Comparison of ENCODE assay signal across 10 mouse cellular contexts in the genomic region with DNA sequence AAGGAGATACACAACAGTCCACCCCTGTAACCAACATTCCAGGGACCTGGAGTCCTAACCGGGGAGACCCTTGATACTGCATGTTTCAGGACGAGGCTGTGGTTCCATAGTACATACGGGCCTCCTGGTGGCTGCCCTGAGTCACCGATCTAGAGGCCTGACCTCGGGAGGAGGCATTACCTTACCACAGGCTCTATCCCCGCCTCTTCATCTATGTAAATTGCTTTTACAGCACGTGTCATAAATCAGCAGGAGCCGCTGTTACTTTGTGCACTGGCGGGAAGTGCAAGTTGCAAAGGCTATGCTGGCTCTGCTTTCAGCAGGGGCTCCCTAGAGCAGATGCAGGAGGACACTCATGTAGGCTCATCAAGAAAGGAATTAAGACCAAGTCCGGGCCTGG.
DNase-seq lines count a peak whose midpoint lies in the region; ATAC-seq and TF ChIP-seq lines count a peak whose summit lies in the region.
"Had no signal": no experiment of that assay in that cellular context is flagged by ENCODE, and none has a peak within 500 bp of the region (broad histone marks: within the 10 kb centered on the region; RNA-seq: fewer than 3 reads in every experiment).

No protein-coding gene starts in this region.

- DNase-seq in liver, postnatal 0 days = no peak
- DNase-seq in liver (no peak), ZHBTc4 (ENCODE audit: low read depth, low spot score) (peak; percentile 51)
- DNase-seq in thymus, postnatal 0 days (ENCODE audit: low spot score) = peak; percentile 79
- DNase-seq in hindbrain, postnatal 0 days (ENCODE audit: low spot score) = no peak
- no peak for DNase-seq in heart, postnatal 4 days
- no peak for DNase-seq in forebrain, embryonic 10.5 days (ENCODE audit: extremely low spot score, low spot score)

- 24% methylated on average over 10 of the region's 10 CpGs for WGBS in liver, postnatal 0 days (ENCODE audit: insufficient replicate concordance)
- WGBS in intestine, postnatal 0 days = 6% methylated on average over 10 of the region's 10 CpGs
- WGBS in hindbrain, postnatal 0 days = 40% methylated on average over 10 of the region's 10 CpGs
- WGBS in forebrain, embryonic 10.5 days = 65% methylated on average over 10 of the region's 10 CpGs

- no peaks in the 10 kb centered on the region for H3K27me3 ChIP-seq in liver, postnatal 0 days (ENCODE audit: insufficient read depth, low read length)
- H3K27me3 ChIP-seq in intestine, postnatal 0 days (replicated peaks; ENCODE audit: control insufficient read depth, insufficient read depth, low read length) = no peaks in the 10 kb centered on the region
- no peaks in the 10 kb centered on the region for H3K27me3 ChIP-seq in hindbrain, postnatal 0 days (ENCODE audit: insufficient read depth, low read length)
- no peaks in the 10 kb centered on the region for H3K27me3 ChIP-seq in forebrain, embryonic 10.5 days (ENCODE audit: poor library complexity, severe bottlenecking)
- H3K27me3 ChIP-seq: liver, embryonic 15.5 days had no signal

- H3K4me3 ChIP-seq in liver, postnatal 0 days (ENCODE audit: low read depth, low read length) = no peak overlapping the region
- no peak overlapping the region for H3K4me3 ChIP-seq in intestine, postnatal 0 days (ENCODE audit: low read depth, low read length)
- H3K4me3 ChIP-seq in hindbrain, postnatal 0 days (ENCODE audit: low read length) = no peak overlapping the region
- H3K4me3 ChIP-seq in forebrain, embryonic 10.5 days = no peak overlapping the region
- H3K4me3 ChIP-seq: heart, embryonic 13.5 days; liver, embryonic 15.5 days had no signal

- no peak overlapping the region for H3K27ac ChIP-seq in liver, postnatal 0 days (ENCODE audit: low read depth)
- H3K27ac ChIP-seq in intestine, postnatal 0 days (ENCODE audit: low read depth, low read length) = no peak overlapping the region
- no peak overlapping the region for H3K27ac ChIP-seq in hindbrain, postnatal 0 days
- no peak overlapping the region for H3K27ac ChIP-seq in forebrain, embryonic 10.5 days
- H3K27ac ChIP-seq: heart, embryonic 13.5 days; liver, embryonic 15.5 days had no signal

- H3K9me3 ChIP-seq in liver, postnatal 0 days (ENCODE audit: low read length) = no peaks in the 10 kb centered on the region
- H3K9me3 ChIP-seq in intestine, postnatal 0 days (ENCODE audit: control insufficient read depth) = no peaks in the 10 kb centered on the region
- no peaks in the 10 kb centered on the region for H3K9me3 ChIP-seq in hindbrain, postnatal 0 days (ENCODE audit: low read length)
- no peaks in the 10 kb centered on the region for H3K9me3 ChIP-seq in forebrain, embryonic 10.5 days
- H3K9me3 ChIP-seq: heart, embryonic 13.5 days; liver, embryonic 15.5 days had no signal

- peak; percentile 40; the same call in 1 of the 2 replicates for ATAC-seq in liver, postnatal 0 days
- peak; percentile 92 for ATAC-seq in intestine, postnatal 0 days
- no peak for ATAC-seq in hindbrain, postnatal 0 days

- peaks cover 9% of the 10 kb centered on the region for H3K4me1 ChIP-seq in liver, postnatal 0 days (ENCODE audit: insufficient read depth)
- peaks cover 5% of the 10 kb centered on the region; the same call in 1 of the 2 replicates for H3K4me1 ChIP-seq in intestine, postnatal 0 days (replicated peaks; ENCODE audit: control insufficient read depth, insufficient read depth, low read length)
- H3K4me1 ChIP-seq in hindbrain, postnatal 0 days (ENCODE audit: insufficient read depth, low read length) = no peaks in the 10 kb centered on the region
- peaks cover 8% of the 10 kb centered on the region for H3K4me1 ChIP-seq in forebrain, embryonic 10.5 days

- TF ChIP-seq EP300 in liver, postnatal 0 days (IDR thresholded peaks at IDR 0.05; ENCODE audit: low read depth) = no peak

- TF ChIP-seq CTCF in liver, postnatal 0 days (IDR thresholded peaks at IDR 0.05; ENCODE audit: low read depth) = no peak
- no peak; the same call in none of the 2 replicates for TF ChIP-seq CTCF in intestine, postnatal 0 days (IDR thresholded peaks at IDR 0.05; ENCODE audit: low read depth)
- no peak for TF ChIP-seq CTCF in hindbrain, postnatal 0 days (IDR thresholded peaks at IDR 0.05; ENCODE audit: low read depth)

- H3K9ac ChIP-seq in liver, postnatal 0 days (replicated peaks) = no peak overlapping the region
- no peak overlapping the region for H3K9ac ChIP-seq in intestine, postnatal 0 days (ENCODE audit: low read depth, low read length)
- no peak overlapping the region for H3K9ac ChIP-seq in hindbrain, postnatal 0 days (replicated peaks; ENCODE audit: low read length)
- H3K9ac ChIP-seq: heart, embryonic 13.5 days; liver, embryonic 15.5 days had no signal

- H3K36me3 ChIP-seq in liver, postnatal 0 days (replicated peaks; ENCODE audit: insufficient read depth, low read length) = no peaks in the 10 kb centered on the region
- H3K36me3 ChIP-seq in intestine, postnatal 0 days (ENCODE audit: control insufficient read depth, insufficient read depth) = no peaks in the 10 kb centered on the region
- no peaks in the 10 kb centered on the region for H3K36me3 ChIP-seq in hindbrain, postnatal 0 days (ENCODE audit: insufficient read depth, low read length)
- no peaks in the 10 kb centered on the region for H3K36me3 ChIP-seq in forebrain, embryonic 10.5 days (replicated peaks)
- H3K36me3 ChIP-seq: heart, embryonic 13.5 days; liver, embryonic 15.5 days had no signal

- H3K4me2 ChIP-seq in liver, postnatal 0 days (ENCODE audit: low read depth, low read length) = 0 out of 2 replicates have a peak overlapping the region, but pooled peaks have one; percentile 22
- H3K4me2 ChIP-seq in intestine, postnatal 0 days (replicated peaks; ENCODE audit: low read depth) = peak overlapping the region; percentile 37
- no peak overlapping the region for H3K4me2 ChIP-seq in hindbrain, postnatal 0 days (ENCODE audit: low read depth, low read length)
- H3K4me2 ChIP-seq: heart, embryonic 13.5 days; liver, embryonic 15.5 days had no signal

Comparison
In these comparisons a context has a peak if more than half of its experiments do, and no peak if none do; other contexts are left out.
1. DNase-seq: peak in ZHBTc4 (single experiment) and thymus, postnatal 0 days (single experiment); none in liver, postnatal 0 days (single experiment), liver (single experiment), hindbrain, postnatal 0 days (single experiment), heart, postnatal 4 days (single experiment) and forebrain, embryonic 10.5 days (single experiment).